Mouse (Mus musculus): ENCODE results near the gene Borcs6. TPM values are rescaled to one million over a fixed set of nuclear protein-coding genes. Genes with fewer than 3 reads are reported as not detected.

The Borcs6 gene
- polyA plus RNA-seq, 1 experiment from 2014 or later: 12.0 TPM

DNA sequence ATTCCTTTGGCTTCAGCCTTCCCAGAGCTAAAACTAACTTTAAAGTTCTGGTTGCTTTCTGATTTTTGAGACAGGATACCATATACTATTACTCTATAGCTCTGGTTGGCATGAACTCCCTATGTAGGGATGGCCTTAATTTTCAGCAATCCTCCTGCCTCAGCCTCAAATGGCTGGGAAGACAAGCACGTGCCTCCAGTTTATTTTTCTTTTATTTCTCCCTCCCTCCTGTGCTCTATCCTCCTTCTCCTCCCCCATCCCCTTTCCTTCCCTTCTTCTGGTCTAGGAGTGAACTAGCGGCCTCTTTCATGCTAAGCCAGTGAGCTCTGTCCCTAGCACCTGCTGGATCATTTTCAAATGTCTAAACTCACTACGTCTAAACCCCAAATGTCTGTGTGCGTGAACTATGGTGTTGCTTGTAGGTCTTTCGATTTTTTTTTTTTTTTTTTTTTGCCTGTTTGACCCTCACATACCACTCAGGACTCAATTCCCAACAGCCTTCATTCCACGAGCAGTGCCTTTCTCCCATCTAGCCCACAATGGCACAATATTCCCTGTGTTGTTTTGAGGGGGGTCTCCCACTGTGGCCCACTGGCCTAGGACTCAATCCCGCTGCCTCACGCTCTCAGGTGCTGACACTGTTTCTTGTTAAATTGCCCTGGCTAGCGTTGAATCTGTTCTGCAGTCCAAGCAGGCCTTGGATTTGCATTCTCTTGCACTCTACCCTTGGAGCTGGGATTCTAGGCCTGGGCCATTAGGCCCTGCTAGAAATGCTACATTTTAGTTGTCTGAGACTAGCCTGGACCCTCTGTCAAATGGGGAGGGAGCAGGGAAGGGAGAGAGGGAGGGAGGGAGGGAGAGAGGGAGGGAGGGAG lies 5.0 kb downstream of the Borcs6 start:
- peak overlapping the region; percentile 82 for H3K4me2 ChIP-seq (ENCODE audit: low read depth, low read length)
- WGBS: 69% methylated on average over 9 of the region's 9 CpGs
- H3K4me3 ChIP-seq (ENCODE audit: low read length): peak overlapping the region; percentile 92
- H3K27ac ChIP-seq (ENCODE audit: low read length): peak overlapping the region; percentile 89
- H3K36me3 ChIP-seq (ENCODE audit: control insufficient read depth, insufficient read depth): no peaks in the 10 kb centered on the region
- H3K4me1 ChIP-seq (ENCODE audit: control insufficient read depth, insufficient read depth, low read length): peaks cover 36% of the 10 kb centered on the region
- peak overlapping the region; percentile 85 for H3K9ac ChIP-seq (ENCODE audit: low read length)
- no peak for ATAC-seq (replicated peaks; ENCODE audit: extremely low read depth, insufficient read depth, low FRiP score)
- H3K27me3 ChIP-seq (ENCODE audit: control insufficient read depth, insufficient read depth, low read length): no peaks in the 10 kb centered on the region
- no peaks in the 10 kb centered on the region for H3K9me3 ChIP-seq (replicated peaks; ENCODE audit: control insufficient read depth, low read length)

DNA sequence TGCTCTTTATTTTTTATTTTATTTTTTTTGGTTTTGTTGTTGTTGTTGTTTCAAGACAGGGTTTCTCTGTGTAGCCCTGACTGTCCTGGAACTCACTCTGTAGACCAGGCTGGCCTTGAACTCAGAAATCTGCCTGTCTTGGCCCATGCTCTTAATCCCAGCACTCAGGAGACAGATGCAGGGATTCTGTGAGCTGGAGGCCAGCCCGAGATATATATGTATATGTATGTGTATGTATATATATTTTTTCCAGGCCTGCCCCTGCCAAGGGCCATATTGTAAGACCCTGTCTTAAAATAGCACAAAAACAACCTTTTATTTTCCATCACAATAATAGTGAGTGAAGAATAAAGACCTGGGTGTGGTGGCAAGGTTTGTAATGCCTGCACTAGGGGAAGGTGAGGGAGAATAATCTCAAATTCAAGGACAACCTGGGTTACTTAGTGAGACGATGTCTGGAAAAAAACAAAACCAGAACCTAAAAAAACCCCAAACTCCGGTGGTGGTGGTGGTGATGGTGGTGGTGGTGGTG lies 5.9 kb downstream of the Borcs6 start:
- 75% methylated on average over 3 of the region's 3 CpGs for WGBS

DNA sequence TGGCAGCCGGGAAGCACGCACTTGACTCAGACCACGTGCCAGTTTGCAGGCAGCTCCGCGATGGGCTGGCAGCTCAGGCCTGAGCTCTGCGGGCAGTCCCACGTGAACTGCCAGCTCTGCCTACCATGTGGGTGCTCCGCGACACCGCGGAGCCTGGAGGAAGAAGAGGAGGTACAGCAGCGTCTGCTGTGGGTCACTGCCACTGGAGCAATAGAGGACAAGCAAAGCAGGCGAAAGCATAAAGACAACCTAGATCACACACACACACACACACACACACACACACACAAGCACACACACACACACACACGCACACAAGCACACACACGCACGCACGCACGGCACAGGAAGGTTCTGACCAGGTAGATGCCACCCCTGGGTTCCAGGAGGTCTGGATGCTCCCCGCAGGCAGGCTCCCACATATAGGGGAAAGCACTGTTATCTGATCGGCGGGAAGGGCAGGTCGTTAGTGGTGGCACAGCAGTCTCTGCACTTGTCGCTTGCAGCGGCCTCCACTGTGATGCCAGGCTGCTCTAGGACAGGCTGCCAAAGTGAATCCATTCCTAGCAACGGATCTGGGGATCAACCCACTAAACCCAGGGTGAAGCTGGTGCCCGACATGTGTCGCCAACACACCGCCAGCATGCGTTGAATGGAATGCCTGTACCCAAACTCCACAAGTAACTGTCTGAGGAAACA lies 6.8 kb downstream of the Borcs6 start:
- no peak for ATAC-seq (replicated peaks; ENCODE audit: extremely low read depth, insufficient read depth, low FRiP score)
- H3K36me3 ChIP-seq (ENCODE audit: control insufficient read depth, insufficient read depth): no peaks in the 10 kb centered on the region
- no peaks in the 10 kb centered on the region for H3K9me3 ChIP-seq (replicated peaks; ENCODE audit: control insufficient read depth, low read length)
- no peaks in the 10 kb centered on the region for H3K27me3 ChIP-seq (ENCODE audit: control insufficient read depth, insufficient read depth, low read length)
- peaks cover 41% of the 10 kb centered on the region for H3K4me1 ChIP-seq (ENCODE audit: control insufficient read depth, insufficient read depth, low read length)
- H3K4me2 ChIP-seq (ENCODE audit: low read depth, low read length): peak overlapping the region; percentile 76
- 3% methylated on average over 29 of the region's 29 CpGs for WGBS
- H3K4me3 ChIP-seq (ENCODE audit: low read length): peak overlapping the region; percentile 44
- H3K27ac ChIP-seq (ENCODE audit: low read length): peak overlapping the region; percentile 47
- peak overlapping the region; percentile 66 for H3K9ac ChIP-seq (ENCODE audit: low read length)

More for the DNA sequence above, 5.9 kb downstream of the Borcs6 start:
- no peak overlapping the region for H3K9ac ChIP-seq (ENCODE audit: low read length)
- no peaks in the 10 kb centered on the region for H3K9me3 ChIP-seq (replicated peaks; ENCODE audit: control insufficient read depth, low read length)
- no peaks in the 10 kb centered on the region for H3K27me3 ChIP-seq (ENCODE audit: control insufficient read depth, insufficient read depth, low read length)
- peak overlapping the region; percentile 76 for H3K4me2 ChIP-seq (ENCODE audit: low read depth, low read length)
- peak overlapping the region; percentile 44; the same call in 1 of the 2 replicates for H3K4me3 ChIP-seq (ENCODE audit: low read length)
- H3K4me1 ChIP-seq (ENCODE audit: control insufficient read depth, insufficient read depth, low read length): peaks cover 40% of the 10 kb centered on the region
- ATAC-seq (replicated peaks; ENCODE audit: extremely low read depth, insufficient read depth, low FRiP score): no peak
- no peaks in the 10 kb centered on the region for H3K36me3 ChIP-seq (ENCODE audit: control insufficient read depth, insufficient read depth)
- H3K27ac ChIP-seq (ENCODE audit: low read length): no peak overlapping the region

- no peak; the same call in 1 of the 2 replicates for ATAC-seq (replicated peaks; ENCODE audit: extremely low read depth, insufficient read depth, low FRiP score)
- H3K4me3 ChIP-seq (ENCODE audit: low read length): peak overlapping the region; percentile 44
These were observed 7.4 kb downstream of the Borcs6 start for GRCm38 (mm10) chr11:69066956-69067355.

DNA sequence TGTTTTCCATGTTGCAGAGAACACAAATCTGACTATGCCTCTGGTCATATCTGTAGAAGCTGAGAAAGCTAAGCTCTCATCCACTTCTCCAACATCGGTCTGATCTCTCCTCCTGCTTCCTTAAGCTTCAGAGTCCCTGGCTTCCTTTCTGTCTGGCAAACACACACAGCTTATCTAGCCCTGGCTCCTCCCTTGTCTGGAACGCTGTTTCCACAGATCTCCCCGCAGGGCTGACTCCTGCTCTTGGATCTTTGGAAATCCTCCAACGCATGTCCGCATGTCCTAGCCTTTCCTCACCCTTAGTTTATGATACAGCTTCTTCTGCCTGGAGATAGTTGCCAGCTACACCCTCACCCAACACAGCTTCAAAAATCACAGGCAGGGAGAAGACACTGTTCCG lies 8.1 kb downstream of the Borcs6 start:
- H3K27ac ChIP-seq (ENCODE audit: low read length): peak overlapping the region; percentile 94
- no peaks in the 10 kb centered on the region for H3K27me3 ChIP-seq (ENCODE audit: control insufficient read depth, insufficient read depth, low read length)
- H3K4me2 ChIP-seq (ENCODE audit: low read depth, low read length): peak overlapping the region; percentile 76
- H3K9ac ChIP-seq (ENCODE audit: low read length): peak overlapping the region; percentile 41; the same call in 1 of the 2 replicates
- peaks cover 42% of the 10 kb centered on the region for H3K4me1 ChIP-seq (ENCODE audit: control insufficient read depth, insufficient read depth, low read length)
- no peaks in the 10 kb centered on the region for H3K9me3 ChIP-seq (replicated peaks; ENCODE audit: control insufficient read depth, low read length)
- H3K4me3 ChIP-seq (ENCODE audit: low read length): no peak overlapping the region; the same call in 1 of the 2 replicates
- no peaks in the 10 kb centered on the region for H3K36me3 ChIP-seq (ENCODE audit: control insufficient read depth, insufficient read depth)
- WGBS: 13% methylated on average over 6 of the region's 6 CpGs
- ATAC-seq (replicated peaks; ENCODE audit: extremely low read depth, insufficient read depth, low FRiP score): 0 out of 2 replicates have a peak, but pooled peaks have one; percentile 4

More at GRCm38 (mm10) chr11:69066956-69067355, 7.4 kb downstream of the Borcs6 start:
- Histone ChIP-seq H3K9ac (ENCODE audit: low read length) (peak overlapping the region; percentile 66), H3K36me3 (ENCODE audit: control insufficient read depth, insufficient read depth) (no peaks in the 10 kb centered on the region), H3K9me3 (replicated peaks; ENCODE audit: control insufficient read depth, low read length) (no peaks in the 10 kb centered on the region), H3K27me3 (ENCODE audit: control insufficient read depth, insufficient read depth, low read length) (no peaks in the 10 kb centered on the region), H3K4me1 (ENCODE audit: control insufficient read depth, insufficient read depth, low read length) (peaks cover 38% of the 10 kb centered on the region), H3K4me2 (ENCODE audit: low read depth, low read length) (peak overlapping the region; percentile 76), H3K27ac (ENCODE audit: low read length) (peak overlapping the region; percentile 94)
- 5% methylated on average over 8 of the region's 8 CpGs for whole genome bisulfite sequencing

GRCm38 (mm10) chr11:69070093-69070492 lies 10.6 kb downstream of the Borcs6 start:
- Histone ChIP-seq H3K9ac (ENCODE audit: low read length) (peak overlapping the region; percentile 92), H3K27ac (ENCODE audit: low read length) (peak overlapping the region; percentile 96), H3K36me3 (ENCODE audit: control insufficient read depth, insufficient read depth) (no peaks in the 10 kb centered on the region), H3K4me3 (ENCODE audit: low read length) (peak overlapping the region; percentile 80), H3K27me3 (ENCODE audit: control insufficient read depth, insufficient read depth, low read length) (no peaks in the 10 kb centered on the region), H3K4me1 (ENCODE audit: control insufficient read depth, insufficient read depth, low read length) (peaks cover 42% of the 10 kb centered on the region), H3K4me2 (ENCODE audit: low read depth, low read length) (peak overlapping the region; percentile 63), H3K9me3 (replicated peaks; ENCODE audit: control insufficient read depth, low read length) (no peaks in the 10 kb centered on the region)
- no peak for ATAC-seq (replicated peaks; ENCODE audit: extremely low read depth, insufficient read depth, low FRiP score)
- 1% methylated on average over 13 of the region's 13 CpGs for WGBS

GRCm38 (mm10) chr11:69070590-69071222 lies 11.2 kb downstream of the Borcs6 start, which contains the start of gene Tmem107:
Tmem107 (plus strand) TSS chr11:69070806.
- Histone ChIP-seq H3K9ac (ENCODE audit: low read length) (peak within 1 kb of the TSS; percentile 92), H3K4me1 (ENCODE audit: control insufficient read depth, insufficient read depth, low read length) (peaks cover 42% of the 10 kb centered on the region), H3K27ac (ENCODE audit: low read length) (peak within 1 kb of the TSS; percentile 96), H3K4me3 (ENCODE audit: low read length) (peak within 1 kb of the TSS; percentile 80), H3K27me3 (ENCODE audit: control insufficient read depth, insufficient read depth, low read length) (no peaks in the 10 kb centered on the region), H3K36me3 (ENCODE audit: control insufficient read depth, insufficient read depth) (no peaks in the 10 kb centered on the region), H3K9me3 (replicated peaks; ENCODE audit: control insufficient read depth, low read length) (no peaks in the 10 kb centered on the region), H3K4me2 (ENCODE audit: low read depth, low read length) (peak within 1 kb of the TSS; percentile 63)
- under 1% methylated on average over 47 of the region's 47 CpGs for WGBS
- ATAC-seq (replicated peaks; ENCODE audit: extremely low read depth, insufficient read depth, low FRiP score): peak; percentile 84

DNA sequence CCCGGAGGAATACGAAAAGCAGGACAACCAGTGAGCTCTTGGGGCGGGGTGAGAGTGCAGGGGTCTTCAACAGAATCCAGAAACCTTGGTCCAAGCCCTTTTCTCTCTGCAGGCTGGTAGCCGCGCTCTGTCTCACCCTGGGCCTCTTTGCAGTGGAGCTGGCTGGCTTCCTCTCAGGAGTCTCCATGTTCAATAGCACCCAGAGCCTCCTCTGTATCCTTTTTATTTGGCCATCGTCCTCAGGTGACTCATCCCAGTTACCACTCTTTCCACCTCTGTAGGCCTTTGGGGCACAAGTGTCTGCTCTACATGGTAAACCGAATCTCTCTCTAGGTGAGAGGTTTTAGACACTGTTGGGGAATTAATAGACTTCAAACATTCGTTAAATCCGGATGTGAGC lies 11.7 kb downstream of the Borcs6 start:
- no peaks in the 10 kb centered on the region for H3K27me3 ChIP-seq (ENCODE audit: control insufficient read depth, insufficient read depth, low read length)
- H3K9ac ChIP-seq (ENCODE audit: low read length): peak overlapping the region; percentile 92
- H3K27ac ChIP-seq (ENCODE audit: low read length): peak overlapping the region; percentile 96
- H3K4me2 ChIP-seq (ENCODE audit: low read depth, low read length): peak overlapping the region; percentile 63
- 28% methylated on average over 9 of the region's 9 CpGs for WGBS
- peaks cover 39% of the 10 kb centered on the region for H3K4me1 ChIP-seq (ENCODE audit: control insufficient read depth, insufficient read depth, low read length)
- H3K9me3 ChIP-seq (replicated peaks; ENCODE audit: control insufficient read depth, low read length): no peaks in the 10 kb centered on the region
- no peak for ATAC-seq (replicated peaks; ENCODE audit: extremely low read depth, insufficient read depth, low FRiP score)
- no peaks in the 10 kb centered on the region for H3K36me3 ChIP-seq (ENCODE audit: control insufficient read depth, insufficient read depth)
- peak overlapping the region; percentile 80 for H3K4me3 ChIP-seq (ENCODE audit: low read length)

Measured in heart, embryonic 16.5 days (tissue).